Mouse (Mus musculus) lung, embryonic 14.5 days (tissue): Measurements from ENCODE around the gene Hoxa1. TPM values are rescaled to one million over a fixed set of nuclear protein-coding genes. Genes with fewer than 3 reads are reported as not detected.

Experiments
- ATAC-seq: fragments of 200-750 bp; cut with Nextera tagmentation; 2 replicates; pipeline ENCODE4 v1.8.0; 2017; ENCODE audit warnings: mild to moderate bottlenecking, moderate TSS enrichment, moderate library complexity; ENCODE audit not compliant: insufficient read depth
- DNase-seq: peaks from one replicate; pipeline ENCODE4 v3.0.0-alpha.2; 2015
- H3K27ac ChIP-seq: fragments of 300-500 bp; sonication (generic); 2 replicates; pipeline ENCODE4 v1.5.1; 2014; ENCODE audit warnings: low read depth, mild to moderate bottlenecking, moderate library complexity
- H3K27me3 ChIP-seq: fragments of 300-500 bp; sonication (generic); 2 replicates; pipeline ENCODE4 v1.6.1; 2014; ENCODE audit warnings: low read length, control low read depth; ENCODE audit not compliant: insufficient read depth
- H3K36me3 ChIP-seq: fragments of 300-500 bp; sonication (generic); 2 replicates; pipeline ENCODE4 v1.6.1; 2014; ENCODE audit warnings: control low read depth; ENCODE audit not compliant: insufficient read depth
- H3K4me1 ChIP-seq: fragments of 300-500 bp; sonication (generic); 2 replicates; pipeline ENCODE4 v1.6.1; 2014; ENCODE audit warnings: antibody characterized with exemption, control low read depth; ENCODE audit not compliant: insufficient read depth
- H3K4me2 ChIP-seq: fragments of 300-500 bp; sonication (generic); 2 replicates; pipeline ENCODE4 v1.6.1; 2014; ENCODE audit warnings: mild to moderate bottlenecking
- H3K4me3 ChIP-seq: fragments of 300-500 bp; sonication (generic); 2 replicates; pipeline ENCODE4 v1.5.1; 2014; ENCODE audit warnings: low read depth, low read length
- H3K9ac ChIP-seq: fragments of 300-500 bp; sonication (generic); 2 replicates; pipeline ENCODE4 v1.6.1; 2014
- H3K9me3 ChIP-seq: fragments of 300-500 bp; sonication (generic); 2 replicates; pipeline ENCODE4 v1.6.1; 2016; ENCODE audit warnings: low read depth, low read length, control low read depth
- CTCF ChIP-seq: IDR thresholded peaks from 2 replicates; pipeline ENCODE4 v1.5.1; 2016; ENCODE audit warnings: antibody characterized with exemption, low read depth
- WGBS: fragments of 180-500 bp; shearing (Covaris S2); extraction: QIAGEN DNeasy Blood & Tissue Kit; methylation state at CpG from one replicate; pipeline ENCODE4 v1.1.7; 2014; 5-methylcytosine and 5-hydroxymethylcytosine counted together
- polyA plus RNA-seq: library from polyadenylated mRNA; unstranded; fragments of >200 nt; fragmentation: Nextera tagmentation; extraction: Ambion mirVana; gene quantifications from 2 replicates; pipeline ENCODE4 v1.2.1, GENCODE M21; 2014

Hoxa1 gene
- polyA plus RNA-seq, 1 experiment from 2014 or later = 1.8 TPM

DNA sequence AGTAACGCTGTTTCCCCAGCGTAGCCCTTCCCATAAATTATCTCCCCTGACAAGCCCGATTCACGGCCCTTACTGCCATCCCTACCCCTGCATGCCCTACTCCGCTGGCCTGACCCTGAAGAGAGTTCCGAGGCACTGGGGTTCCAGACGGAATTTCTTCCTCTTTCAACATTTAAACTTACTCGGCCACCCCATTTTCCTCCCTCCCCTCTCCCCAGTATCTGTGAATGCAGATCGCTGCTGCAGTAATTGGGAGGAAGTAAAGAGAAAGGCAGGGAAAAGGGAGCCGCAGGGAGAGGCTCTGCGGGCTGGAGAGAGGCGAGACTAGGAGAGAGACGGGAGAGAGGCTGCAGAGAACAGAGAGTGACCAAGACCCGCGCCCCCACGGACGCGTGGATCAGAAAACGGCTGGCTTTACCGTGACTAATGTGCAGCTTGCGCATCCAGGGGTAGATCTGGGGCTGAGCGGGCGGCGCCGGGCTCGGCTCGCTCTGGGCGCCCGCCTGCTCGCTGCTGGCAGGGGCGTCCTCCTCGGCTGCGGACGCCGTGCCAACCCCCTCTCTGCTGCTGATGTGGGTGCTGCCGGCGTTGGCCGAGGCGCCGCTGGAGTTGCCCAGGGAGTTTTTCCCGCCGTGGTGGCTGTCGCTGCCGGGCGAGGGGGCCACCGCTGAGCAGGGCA is 45.4 kb upstream of the Hoxa1 start:
- H3K27me3 ChIP-seq = peaks cover 77% of the 10 kb centered on the region
- no peak for ATAC-seq

DNA sequence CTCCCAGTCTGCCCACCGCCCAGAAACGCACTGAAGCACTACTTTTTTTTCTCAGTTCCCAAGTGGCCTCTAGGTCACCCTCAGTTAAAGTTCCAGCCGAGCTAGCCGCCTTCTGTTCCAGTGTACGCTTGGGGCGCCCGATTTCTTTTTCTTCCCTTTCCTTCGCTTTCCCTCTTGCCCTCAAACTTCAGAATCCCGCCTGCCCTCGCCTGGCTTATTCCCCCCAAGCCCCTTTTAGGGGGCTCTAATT is 44.9 kb upstream of the Hoxa1 start:
- H3K4me2 ChIP-seq = peak overlapping the region; percentile 87
- peaks cover 24% of the 10 kb centered on the region for H3K36me3 ChIP-seq
- ATAC-seq (no peak), DNase-seq (peak; percentile 41)
- peak overlapping the region; percentile 97 for H3K27ac ChIP-seq
- no peaks in the 10 kb centered on the region for H3K9me3 ChIP-seq
- WGBS = under 1% methylated on average over 10 of the region's 10 CpGs
- peak overlapping the region; percentile 100 for H3K9ac ChIP-seq
- peaks cover 74% of the 10 kb centered on the region for H3K27me3 ChIP-seq
- H3K4me3 ChIP-seq = peak overlapping the region; percentile 90
- no peak for TF ChIP-seq CTCF
- H3K4me1 ChIP-seq = no peaks in the 10 kb centered on the region; the same call in 1 of the 2 replicates

More for the DNA sequence above, 45.4 kb upstream of the Hoxa1 start:
- peaks cover 24% of the 10 kb centered on the region for H3K36me3 ChIP-seq
- peak overlapping the region; percentile 97 for H3K27ac ChIP-seq
- H3K4me1 ChIP-seq = no peaks in the 10 kb centered on the region; the same call in 1 of the 2 replicates
- TF ChIP-seq CTCF = no peak
- no peaks in the 10 kb centered on the region for H3K9me3 ChIP-seq
- DNase-seq = peak; percentile 40
- under 1% methylated on average over 45 of the region's 46 CpGs for WGBS
- peak overlapping the region; percentile 87 for H3K4me2 ChIP-seq
- H3K9ac ChIP-seq = peak overlapping the region; percentile 100
- peak overlapping the region; percentile 90 for H3K4me3 ChIP-seq

DNA sequence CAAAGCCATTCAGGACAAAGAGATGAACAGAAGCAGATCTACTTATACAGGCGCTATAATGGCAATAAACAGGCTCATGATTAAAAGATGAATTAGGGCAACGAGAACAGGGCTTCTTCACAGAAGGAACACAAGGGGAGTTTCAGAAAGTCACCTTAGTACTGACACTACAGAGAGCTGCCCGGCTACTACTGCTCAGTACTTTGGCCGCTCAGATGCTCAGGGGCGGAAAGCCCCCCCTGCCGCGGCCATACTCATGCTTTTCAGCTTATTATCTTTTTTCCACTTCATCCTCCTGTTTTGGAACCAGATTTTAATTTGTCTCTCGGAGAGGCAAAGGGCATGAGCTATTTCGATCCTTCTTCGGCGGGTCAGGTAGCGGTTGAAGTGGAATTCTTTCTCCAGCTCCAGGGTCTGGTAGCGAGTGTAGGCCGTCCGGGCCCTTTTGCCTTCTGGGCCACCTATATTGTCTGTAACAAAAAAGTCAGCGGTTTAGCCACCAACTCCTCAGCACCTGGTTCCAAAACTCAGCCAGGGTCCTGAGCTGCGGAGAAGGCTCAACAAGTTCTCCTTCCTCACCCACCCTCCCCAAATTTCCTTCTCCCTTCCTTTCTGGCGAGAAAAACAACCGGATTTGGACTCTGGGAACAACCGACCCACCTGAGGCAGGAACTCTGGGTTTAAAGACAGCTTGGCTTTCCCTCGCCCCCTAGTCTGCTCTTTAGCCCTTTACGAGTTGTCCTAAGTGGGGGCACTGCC is 44.4 kb upstream of the Hoxa1 start:
- no peak for ATAC-seq
- Histone ChIP-seq H3K9ac (peak overlapping the region; percentile 100), H3K36me3 (peaks cover 24% of the 10 kb centered on the region), H3K27ac (peak overlapping the region; percentile 97), H3K9me3 (no peaks in the 10 kb centered on the region), H3K4me2 (peak overlapping the region; percentile 87), H3K4me1 (no peaks in the 10 kb centered on the region; the same call in 1 of the 2 replicates), H3K4me3 (peak overlapping the region; percentile 90), H3K27me3 (peaks cover 73% of the 10 kb centered on the region)
- peak; percentile 53 for DNase-seq
- WGBS = 8% methylated on average over 22 of the region's 22 CpGs
- TF ChIP-seq CTCF = no peak

DNA sequence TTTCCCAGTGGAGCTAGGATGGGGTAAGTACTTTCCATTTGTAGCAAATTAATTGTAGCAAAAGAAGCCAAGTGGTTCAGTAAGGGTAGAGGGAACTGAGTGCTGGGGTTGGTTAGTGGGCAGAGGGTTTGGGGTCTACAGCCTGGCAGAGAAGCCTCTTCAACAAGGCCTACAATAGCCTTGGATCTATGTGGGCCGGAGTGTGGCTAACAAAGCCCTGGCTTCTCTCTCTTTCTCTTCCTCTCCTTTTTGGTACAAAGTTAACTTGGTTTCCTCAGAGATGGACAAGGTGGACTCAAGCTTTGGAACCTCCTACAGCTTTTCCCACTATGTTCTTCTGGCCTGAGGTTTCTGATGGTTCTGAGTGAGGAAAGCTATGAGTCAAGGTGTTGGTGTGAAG is 43.2 kb upstream of the Hoxa1 start:
- Histone ChIP-seq H3K4me1 (peaks cover 2% of the 10 kb centered on the region; the same call in 1 of the 2 replicates), H3K4me2 (peak overlapping the region; percentile 87), H3K4me3 (peak overlapping the region; percentile 90), H3K27ac (peak overlapping the region; percentile 97), H3K27me3 (peaks cover 65% of the 10 kb centered on the region), H3K9me3 (no peaks in the 10 kb centered on the region), H3K36me3 (peaks cover 24% of the 10 kb centered on the region), H3K9ac (peak overlapping the region; percentile 100)
- no peak for ATAC-seq
- WGBS = 18% methylated on average over 1 of the region's 1 CpGs
- peak; percentile 49 for DNase-seq
- no peak for TF ChIP-seq CTCF

DNA sequence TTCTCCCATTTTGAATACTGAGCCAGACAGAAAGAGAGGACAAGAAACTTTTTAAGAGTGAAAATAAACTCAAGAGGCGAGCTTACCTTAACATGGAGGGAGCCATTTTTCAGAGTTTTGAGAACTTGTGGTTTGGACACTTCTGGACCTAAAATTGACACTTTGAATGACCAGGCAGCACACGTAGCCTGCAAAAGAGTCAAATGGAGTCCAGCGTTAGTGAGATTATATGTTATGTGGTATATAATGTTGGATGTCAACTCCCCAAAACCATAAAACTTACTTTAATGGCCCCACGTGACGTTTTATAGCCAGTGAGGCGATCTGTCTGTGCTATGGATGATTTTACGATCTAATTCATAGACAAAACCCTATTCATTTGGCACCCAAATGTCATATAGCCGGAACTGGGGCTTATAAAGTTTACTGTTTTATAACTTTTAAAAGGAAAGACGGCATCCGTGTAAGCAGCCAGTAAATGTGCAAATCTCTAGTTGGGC is 42.7 kb upstream of the Hoxa1 start:
- Histone ChIP-seq H3K36me3 (peaks cover 21% of the 10 kb centered on the region), H3K4me1 (peaks cover 6% of the 10 kb centered on the region; the same call in 1 of the 2 replicates), H3K4me2 (peak overlapping the region; percentile 87), H3K4me3 (peak overlapping the region; percentile 90), H3K27me3 (peaks cover 63% of the 10 kb centered on the region), H3K9me3 (no peaks in the 10 kb centered on the region), H3K27ac (peak overlapping the region; percentile 97), H3K9ac (peak overlapping the region; percentile 100)
- 15% methylated on average over 10 of the region's 10 CpGs for WGBS
- ATAC-seq = no peak
- peak; percentile 74 for DNase-seq
- no peak for TF ChIP-seq CTCF

DNA sequence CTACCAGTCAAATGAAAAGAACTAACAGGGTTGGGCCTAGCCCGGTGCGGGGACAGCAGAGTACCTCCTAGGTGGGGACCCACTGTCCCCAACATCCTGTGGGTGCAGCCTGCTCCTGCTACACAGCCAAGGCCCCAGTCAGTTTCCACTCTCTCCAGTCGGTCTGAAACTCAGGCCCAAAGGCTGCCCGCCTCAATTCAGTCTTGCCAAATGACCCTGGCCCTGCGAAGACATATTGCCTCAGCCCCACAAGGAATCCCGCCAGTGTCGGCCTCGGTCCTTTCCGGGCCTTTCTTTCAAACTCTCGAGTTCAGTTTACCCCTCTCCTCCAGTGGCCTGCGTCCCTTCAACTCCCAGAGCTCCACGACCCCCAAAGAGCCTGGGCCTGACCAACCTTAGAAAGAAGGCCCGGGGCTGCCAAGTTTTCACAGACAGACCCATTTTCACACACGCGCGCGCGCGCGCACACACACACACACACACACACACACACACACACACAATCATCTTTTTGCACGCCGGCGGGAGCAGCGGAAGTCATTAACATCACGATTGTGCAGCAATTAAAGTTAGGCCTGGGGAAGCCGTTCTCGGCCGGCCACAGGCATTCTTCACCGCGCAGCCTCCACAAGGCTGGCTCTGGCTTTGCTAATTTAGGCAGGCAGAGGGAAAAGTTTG is 42.1 kb upstream of the Hoxa1 start:
- peaks cover 19% of the 10 kb centered on the region for H3K36me3 ChIP-seq
- peak overlapping the region; percentile 100 for H3K9ac ChIP-seq
- peak; percentile 80 for DNase-seq
- no peaks in the 10 kb centered on the region for H3K9me3 ChIP-seq
- H3K27ac ChIP-seq = peak overlapping the region; percentile 97
- WGBS = 9% methylated on average over 30 of the region's 30 CpGs
- peak overlapping the region; percentile 90 for H3K4me3 ChIP-seq
- H3K4me1 ChIP-seq = peaks cover 6% of the 10 kb centered on the region; the same call in 1 of the 2 replicates
- peak overlapping the region; percentile 87 for H3K4me2 ChIP-seq
- no peak for ATAC-seq
- no peak for TF ChIP-seq CTCF
- H3K27me3 ChIP-seq = peaks cover 57% of the 10 kb centered on the region
